Mouse (Mus musculus) kidney, embryonic 14.5 days (tissue): ENCODE measurements around the gene Tpst2. TPM values are rescaled to one million over a fixed set of nuclear protein-coding genes. Genes with fewer than 3 reads are reported as not detected.

Experiments
- ATAC-seq: fragments of 200-750 bp; cut with Nextera tagmentation; 2 replicates; pipeline ENCODE4 v1.8.0; 2017; ENCODE audit warnings: moderate number of reproducible peaks, mild to moderate bottlenecking, moderate TSS enrichment, moderate library complexity; ENCODE audit not compliant: low FRiP score, low TSS enrichment
- H3K27ac ChIP-seq: fragments of 300-500 bp; sonication (generic); 2 replicates; pipeline ENCODE4 v1.5.1; 2014; ENCODE audit warnings: low read depth, mild to moderate bottlenecking, low read length, moderate library complexity, mixed read lengths
- H3K27me3 ChIP-seq: fragments of 300-500 bp; sonication (generic); 2 replicates; pipeline ENCODE4 v1.6.1; 2014; ENCODE audit warnings: mild to moderate bottlenecking, low read length; ENCODE audit not compliant: control insufficient read depth, insufficient read depth
- H3K36me3 ChIP-seq: fragments of 300-500 bp; sonication (generic); 2 replicates; pipeline ENCODE4 v1.6.1; 2014; ENCODE audit warnings: low read length, mixed read lengths; ENCODE audit not compliant: control insufficient read depth, insufficient read depth
- H3K4me1 ChIP-seq: fragments of 300-500 bp; sonication (generic); 2 replicates; pipeline ENCODE4 v1.6.1; 2014; ENCODE audit warnings: low read length, mixed read lengths; ENCODE audit not compliant: control insufficient read depth, insufficient read depth
- H3K4me2 ChIP-seq: fragments of 300-500 bp; sonication (generic); replicated peaks from 2 replicates; pipeline ENCODE4 v1.6.1; 2014; ENCODE audit warnings: low read depth, mild to moderate bottlenecking, low read length
- H3K4me3 ChIP-seq: fragments of 300-500 bp; sonication (generic); 2 replicates; pipeline ENCODE4 v1.5.1; 2014; ENCODE audit warnings: mild to moderate bottlenecking, low read length
- H3K9ac ChIP-seq: fragments of 300-500 bp; sonication (generic); 2 replicates; pipeline ENCODE4 v1.6.1; 2014; ENCODE audit warnings: low read depth, mild to moderate bottlenecking, low read length, moderate library complexity
- H3K9me3 ChIP-seq: fragments of 300-500 bp; sonication (generic); 2 replicates; pipeline ENCODE4 v1.6.1; 2016; ENCODE audit warnings: low read length; ENCODE audit not compliant: control insufficient read depth
- WGBS: fragments of 180-500 bp; shearing (Covaris S2); extraction: QIAGEN DNeasy Blood & Tissue Kit; methylation state at CpG from one replicate; pipeline ENCODE4 v1.1.7; 2014; 5-methylcytosine and 5-hydroxymethylcytosine counted together
- polyA plus RNA-seq: library from polyadenylated mRNA; unstranded; fragments of >200 nt; fragmentation: Nextera tagmentation; extraction: Ambion mirVana; gene quantifications from 2 replicates; pipeline ENCODE4 v1.2.1, GENCODE M21; 2014

Gene Tpst2
- polyA plus RNA-seq, 1 experiment from 2014 or later = 50.3 TPM

DNA sequence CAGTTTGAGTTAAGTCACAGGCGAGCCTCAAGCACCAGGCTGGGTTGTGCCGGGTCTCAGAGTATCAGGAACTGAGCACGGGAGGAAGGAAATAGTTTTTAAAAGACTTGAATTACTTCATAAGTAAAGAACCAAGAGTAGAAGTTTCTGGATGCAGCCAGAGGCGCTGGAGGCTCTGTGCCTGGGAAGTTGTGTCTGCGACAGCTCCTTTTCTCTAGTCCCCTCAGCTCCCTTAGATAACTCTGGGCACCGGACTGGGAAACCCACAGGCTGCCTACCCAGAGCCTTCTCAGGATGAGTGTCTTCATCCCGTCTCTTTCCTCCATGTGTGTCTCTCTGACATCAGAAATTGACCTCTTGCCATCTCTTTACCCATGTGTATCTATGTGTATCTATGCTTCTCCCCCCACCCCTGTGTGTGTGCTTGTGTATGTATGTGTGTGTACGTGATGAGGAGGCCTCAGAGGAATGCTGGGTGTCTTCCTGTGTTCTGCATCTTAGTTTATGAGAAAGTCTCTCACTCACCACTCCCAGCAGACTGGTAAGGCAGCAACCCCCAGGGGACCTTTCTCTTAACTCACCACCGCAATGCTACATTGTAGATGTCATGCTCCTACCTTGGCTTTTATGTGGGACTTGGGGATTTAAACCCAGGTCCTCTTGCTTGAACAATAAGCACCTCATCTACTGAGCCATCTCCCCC, 6.4 kb downstream of the Tpst2 start:
- 0 out of 2 replicates have a peak overlapping the region, but pooled peaks have one; percentile 18 for H3K9ac ChIP-seq
- no peak for ATAC-seq
- no peak overlapping the region for H3K4me3 ChIP-seq
- H3K4me2 ChIP-seq = no peak overlapping the region
- H3K27ac ChIP-seq = peak overlapping the region; percentile 73; the same call in 1 of the 2 replicates
- H3K36me3 ChIP-seq = no peaks in the 10 kb centered on the region
- H3K9me3 ChIP-seq = no peaks in the 10 kb centered on the region
- peaks cover 43% of the 10 kb centered on the region for H3K4me1 ChIP-seq
- 70% methylated on average over 9 of the region's 9 CpGs for WGBS
- no peaks in the 10 kb centered on the region for H3K27me3 ChIP-seq

DNA sequence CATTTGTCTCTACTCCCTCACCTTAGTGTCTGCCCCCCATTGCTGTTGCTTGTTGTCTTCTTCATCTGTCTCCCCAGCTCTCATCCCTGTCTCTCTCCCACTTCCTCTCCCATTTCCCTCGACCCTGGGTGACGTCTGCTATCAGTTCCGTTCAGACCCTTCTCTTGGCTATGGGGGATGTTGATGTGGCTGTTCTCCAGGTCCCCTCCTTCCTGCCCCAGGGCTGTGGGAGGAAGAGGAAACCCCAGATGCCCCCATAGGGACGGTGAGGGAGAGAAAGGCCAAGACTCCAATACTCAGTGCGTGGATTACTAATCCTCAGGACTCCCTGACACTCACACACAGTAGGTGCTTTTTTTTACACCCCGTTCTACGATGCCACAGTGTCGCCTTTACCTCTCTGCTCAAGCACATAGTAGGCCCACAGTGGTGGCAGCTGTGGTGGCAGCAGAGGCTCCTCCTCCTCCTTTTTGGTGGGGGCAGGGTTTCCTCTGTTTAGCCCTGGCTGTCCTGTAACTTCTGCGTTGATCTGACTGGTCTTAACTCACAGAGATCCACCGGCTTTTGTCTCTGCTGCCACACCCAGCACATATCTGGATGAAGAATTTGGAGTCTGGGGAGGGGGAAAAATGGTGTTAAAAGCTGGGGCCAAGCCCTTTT, 7.2 kb downstream of the Tpst2 start:
- H3K4me2 ChIP-seq = no peak overlapping the region
- H3K9me3 ChIP-seq = no peaks in the 10 kb centered on the region
- no peaks in the 10 kb centered on the region for H3K27me3 ChIP-seq
- ATAC-seq = no peak
- H3K9ac ChIP-seq = no peak overlapping the region
- peaks cover 50% of the 10 kb centered on the region for H3K4me1 ChIP-seq
- H3K36me3 ChIP-seq = no peaks in the 10 kb centered on the region
- no peak overlapping the region for H3K4me3 ChIP-seq
- 71% methylated on average over 10 of the region's 10 CpGs for WGBS
- peak overlapping the region; percentile 55; the same call in 1 of the 2 replicates for H3K27ac ChIP-seq

DNA sequence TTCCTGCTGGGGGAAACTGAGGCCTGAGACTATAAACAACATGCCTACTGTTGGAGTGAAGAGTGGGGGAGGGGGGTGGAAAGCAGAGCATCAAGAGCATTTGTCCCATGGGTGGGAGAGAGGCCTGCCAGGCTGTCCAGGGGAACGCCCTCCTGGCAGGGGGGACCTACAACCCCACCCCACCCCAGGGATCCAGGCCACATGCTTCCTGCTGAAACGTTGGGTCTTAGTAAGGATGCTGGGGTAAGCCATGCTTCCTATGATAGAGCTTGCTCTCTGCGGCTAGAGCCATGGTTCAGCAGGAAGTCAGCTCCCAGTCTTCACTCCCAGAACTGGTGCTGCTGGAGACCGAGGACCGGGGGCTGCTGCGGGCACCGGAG, 7.7 kb downstream of the Tpst2 start:
- Histone ChIP-seq H3K9me3 (no peaks in the 10 kb centered on the region), H3K4me3 (no peak overlapping the region), H3K4me1 (peaks cover 49% of the 10 kb centered on the region), H3K27ac (peak overlapping the region; percentile 55; the same call in 1 of the 2 replicates), H3K27me3 (no peaks in the 10 kb centered on the region), H3K4me2 (no peak overlapping the region), H3K36me3 (no peaks in the 10 kb centered on the region), H3K9ac (no peak overlapping the region)
- 73% methylated on average over 7 of the region's 7 CpGs for WGBS
- ATAC-seq = no peak

DNA sequence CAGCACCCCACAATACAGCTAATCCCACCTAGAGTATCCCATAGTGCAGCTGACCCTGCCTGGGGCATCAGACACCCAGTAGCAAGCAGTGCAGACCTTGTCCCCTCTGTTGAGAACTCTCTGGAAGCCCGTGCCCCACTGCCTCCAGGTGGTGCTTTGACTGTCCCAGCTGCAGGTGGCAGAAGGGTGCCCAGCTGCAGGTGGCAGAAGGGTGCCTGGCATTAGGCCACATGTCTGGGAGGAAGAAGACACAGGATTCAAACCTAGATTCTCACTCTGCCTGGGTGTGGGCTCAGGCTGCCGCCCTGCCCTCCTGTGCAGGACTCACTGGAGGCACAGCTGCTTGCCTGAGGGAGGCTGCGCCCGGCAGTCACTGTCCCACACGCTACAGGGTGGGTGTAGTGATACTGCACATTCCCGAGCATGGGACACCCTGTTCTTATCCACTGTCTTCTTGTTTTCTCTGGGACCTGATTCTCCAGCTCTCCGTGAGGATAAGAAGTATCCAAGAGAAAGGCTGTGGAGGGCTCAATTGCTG, 9.1 kb downstream of the Tpst2 start:
- H3K27me3 ChIP-seq = no peaks in the 10 kb centered on the region
- ATAC-seq = no peak
- H3K27ac ChIP-seq = no peak overlapping the region
- no peak overlapping the region for H3K4me3 ChIP-seq
- no peaks in the 10 kb centered on the region for H3K9me3 ChIP-seq
- peaks cover 46% of the 10 kb centered on the region for H3K4me1 ChIP-seq
- H3K4me2 ChIP-seq = no peak overlapping the region
- 89% methylated on average over 7 of the region's 7 CpGs for WGBS
- no peak overlapping the region for H3K9ac ChIP-seq
- no peaks in the 10 kb centered on the region for H3K36me3 ChIP-seq

DNA sequence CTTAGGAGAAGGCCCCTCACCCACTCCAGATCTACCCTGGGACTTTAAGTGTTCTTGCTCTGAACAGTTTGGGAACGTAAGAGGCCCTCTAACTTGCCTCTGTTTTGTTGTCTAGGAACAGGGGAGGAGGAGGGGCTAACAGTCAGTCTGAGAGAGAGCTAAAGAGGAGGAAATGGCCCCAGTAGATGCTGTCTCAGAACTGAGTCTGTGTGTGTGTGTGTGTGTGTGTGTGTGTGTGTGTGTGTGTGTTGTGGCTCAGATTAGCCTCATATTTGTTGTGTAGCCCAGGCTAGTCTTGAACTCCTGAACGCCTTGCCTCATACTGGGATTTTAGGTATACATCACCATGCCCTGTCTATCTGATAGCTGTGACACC, 10.1 kb downstream of the Tpst2 start:
- H3K9ac ChIP-seq = no peak overlapping the region
- no peak for ATAC-seq
- no peak overlapping the region for H3K27ac ChIP-seq
- H3K9me3 ChIP-seq = no peaks in the 10 kb centered on the region
- 77% methylated on average over 2 of the region's 2 CpGs for WGBS
- H3K4me3 ChIP-seq = no peak overlapping the region
- no peak overlapping the region for H3K4me2 ChIP-seq
- no peaks in the 10 kb centered on the region for H3K36me3 ChIP-seq
- H3K27me3 ChIP-seq = no peaks in the 10 kb centered on the region
- peaks cover 44% of the 10 kb centered on the region for H3K4me1 ChIP-seq

DNA sequence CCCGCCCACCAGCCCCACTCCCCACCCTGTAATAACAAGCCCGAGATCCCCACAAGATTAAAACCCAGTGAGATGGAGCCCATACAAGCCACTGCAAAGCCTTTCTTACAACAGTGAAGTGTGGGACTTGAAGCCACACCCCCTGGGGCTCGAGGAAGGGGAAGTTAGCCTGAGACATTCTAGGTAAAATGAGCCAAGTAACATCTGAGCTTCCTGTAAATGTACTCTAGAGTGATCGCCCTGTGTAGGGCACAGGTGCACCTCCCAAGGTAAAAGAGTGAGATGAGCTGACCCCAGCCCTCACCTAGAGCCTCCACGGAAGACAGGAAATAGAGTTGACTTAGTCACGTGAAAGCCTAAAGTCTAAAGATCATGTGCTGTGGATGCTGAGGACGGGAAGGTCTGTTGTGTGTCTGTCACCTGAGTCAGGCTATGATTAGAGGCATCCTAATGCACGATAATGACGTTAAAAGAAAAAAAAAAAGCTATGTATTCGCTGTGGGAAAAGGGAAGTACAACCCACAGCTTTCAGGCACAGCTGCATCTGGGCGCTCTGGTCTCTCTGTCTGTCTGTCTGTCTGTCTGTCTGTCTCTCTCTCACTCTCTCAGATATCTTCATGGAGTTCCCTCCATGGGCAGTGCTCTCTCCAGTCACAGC, 10.6 kb downstream of the Tpst2 start:
- no peak overlapping the region for H3K4me2 ChIP-seq
- no peak for ATAC-seq
- no peak overlapping the region for H3K27ac ChIP-seq
- WGBS = 67% methylated on average over 11 of the region's 11 CpGs
- peaks cover 44% of the 10 kb centered on the region for H3K4me1 ChIP-seq
- no peak overlapping the region for H3K4me3 ChIP-seq
- no peaks in the 10 kb centered on the region for H3K9me3 ChIP-seq
- no peaks in the 10 kb centered on the region for H3K36me3 ChIP-seq
- H3K27me3 ChIP-seq = no peaks in the 10 kb centered on the region
- no peak overlapping the region for H3K9ac ChIP-seq

DNA sequence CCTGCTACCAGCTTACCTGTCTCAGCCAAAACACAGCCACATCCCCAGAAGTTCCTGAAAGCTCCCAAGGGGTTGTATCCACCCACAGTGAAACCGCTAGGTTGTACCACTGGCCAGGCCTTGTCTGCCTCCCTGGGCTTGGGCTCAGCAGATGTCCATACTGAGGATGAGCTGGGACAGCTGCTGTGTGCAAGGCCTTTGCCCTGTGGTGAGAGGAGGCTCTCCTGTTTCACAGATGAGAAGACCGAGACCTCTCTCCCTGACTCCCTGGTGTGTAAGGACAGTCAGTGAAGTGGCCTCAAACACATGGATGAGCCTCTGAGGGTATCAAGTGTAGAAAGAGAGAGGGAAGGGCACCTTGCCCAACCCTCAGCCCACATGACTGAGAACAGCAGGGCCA, 11.2 kb downstream of the Tpst2 start:
- WGBS = 69% methylated on average over 2 of the region's 2 CpGs
- H3K27me3 ChIP-seq = no peaks in the 10 kb centered on the region
- H3K9ac ChIP-seq = no peak overlapping the region
- H3K9me3 ChIP-seq = no peaks in the 10 kb centered on the region
- no peak overlapping the region for H3K4me3 ChIP-seq
- ATAC-seq = no peak
- H3K36me3 ChIP-seq = no peaks in the 10 kb centered on the region
- H3K4me2 ChIP-seq = no peak overlapping the region
- peaks cover 40% of the 10 kb centered on the region for H3K4me1 ChIP-seq
- no peak overlapping the region for H3K27ac ChIP-seq

DNA sequence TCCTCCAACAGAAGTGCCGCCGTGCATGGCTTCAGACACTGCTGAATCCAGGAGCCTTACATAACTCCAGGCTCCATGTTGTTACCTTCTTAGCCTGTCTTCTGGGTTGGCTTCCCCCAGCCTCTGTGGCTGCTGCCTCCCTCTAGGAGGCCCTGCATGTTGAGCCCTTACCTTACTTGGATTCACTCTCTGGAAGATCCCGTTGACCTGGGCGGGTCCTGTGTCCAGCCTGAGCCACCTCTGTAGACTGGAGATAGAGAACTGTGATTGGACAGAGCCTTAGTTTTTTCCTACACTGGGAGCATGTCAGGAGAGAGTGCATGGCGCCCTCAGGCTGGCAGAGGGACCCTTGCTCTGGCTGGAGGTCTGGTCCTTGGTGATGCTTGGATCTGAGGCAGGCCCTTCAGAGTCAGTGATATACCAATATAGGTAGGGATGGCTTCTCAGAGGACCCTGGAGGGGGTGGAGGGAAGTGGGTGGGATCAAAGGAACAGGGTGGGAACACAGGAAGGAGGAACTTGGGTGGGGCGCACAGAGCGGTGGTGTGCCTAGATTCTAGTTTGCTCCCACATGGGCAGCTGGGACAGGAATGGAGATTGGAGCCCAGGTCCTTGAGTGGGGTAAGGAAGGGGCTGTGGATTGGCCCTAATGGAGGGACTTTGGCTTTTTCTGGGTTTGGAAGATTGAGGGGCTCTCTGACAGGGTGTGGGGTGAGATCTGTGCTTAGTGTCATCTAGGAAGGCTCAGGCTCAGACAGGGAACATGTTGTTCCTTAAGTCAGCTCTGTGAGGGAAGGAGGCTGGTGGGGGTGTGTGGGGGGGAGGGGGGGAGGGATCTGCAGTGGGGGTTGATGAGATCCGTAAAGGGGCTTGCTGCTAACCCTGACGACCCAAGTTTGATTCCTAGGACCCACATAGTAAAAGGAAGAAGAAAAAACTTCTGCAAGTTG, 12.0 kb downstream of the Tpst2 start:
- H3K27ac ChIP-seq = no peak overlapping the region
- no peaks in the 10 kb centered on the region for H3K27me3 ChIP-seq
- WGBS = 68% methylated on average over 9 of the region's 9 CpGs
- no peak for ATAC-seq
- peaks cover 34% of the 10 kb centered on the region for H3K4me1 ChIP-seq
- no peak overlapping the region for H3K4me3 ChIP-seq
- H3K9ac ChIP-seq = no peak overlapping the region
- H3K4me2 ChIP-seq = no peak overlapping the region; the same call in 1 of the 2 replicates
- H3K36me3 ChIP-seq = no peaks in the 10 kb centered on the region
- no peaks in the 10 kb centered on the region for H3K9me3 ChIP-seq
